In the genomic region with DNA sequence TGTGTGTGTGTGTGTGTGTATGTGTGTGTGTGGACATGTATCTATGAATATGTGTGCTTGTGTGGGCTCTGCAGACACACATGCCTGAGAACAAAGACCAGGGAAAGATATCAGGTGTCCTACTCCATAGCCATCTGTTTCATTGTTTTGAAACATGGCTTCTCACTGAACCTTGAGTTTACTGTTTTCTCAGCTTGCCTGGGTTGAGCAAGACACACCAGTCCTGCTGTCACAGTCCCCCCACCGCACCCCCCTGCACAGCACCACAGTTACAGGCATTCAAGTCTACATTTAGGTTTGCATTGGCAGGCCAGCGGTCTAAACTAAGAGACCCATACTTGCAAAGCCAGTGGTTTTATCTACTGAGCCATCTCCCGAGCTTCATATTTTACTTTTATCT, we compare ENCODE assay signal across 22 mouse cellular contexts.
DNase-seq lines count a peak whose midpoint lies in the region; ATAC-seq lines count a peak whose summit lies in the region.
"Had no signal": no experiment of that assay in that cellular context is flagged by ENCODE, and none has a peak within 500 bp of the region (broad histone marks: within the 10 kb centered on the region; RNA-seq: fewer than 3 reads in every experiment).

No protein-coding gene starts in this region.

- H3K4me3 ChIP-seq in hindbrain, embryonic 10.5 days: no peak overlapping the region
- no peak overlapping the region for H3K4me3 ChIP-seq in hindbrain, embryonic 13.5 days
- no peak overlapping the region for H3K4me3 ChIP-seq in embryonic facial prominence, embryonic 12.5 days
- H3K4me3 ChIP-seq: embryonic facial prominence, embryonic 13.5 days; heart, embryonic 15.5 days; intestine, embryonic 15.5 days had no signal

- 81% methylated on average over 3 of the region's 3 CpGs for WGBS in hindbrain, embryonic 10.5 days
- WGBS in hindbrain, embryonic 13.5 days: 88% methylated on average over 3 of the region's 3 CpGs
- 80% methylated on average over 3 of the region's 3 CpGs for WGBS in embryonic facial prominence, embryonic 12.5 days

- DNase-seq in hindbrain, embryonic 10.5 days (ENCODE audit: low spot score): peak; percentile 20
- DNase-seq in retina, postnatal 1 day: peak; percentile 30
- DNase-seq in retina, embryonic 14.5 days (ENCODE audit: low spot score): no peak
- DNase-seq in cerebellum, adult 11-12 months: no peak
- DNase-seq in thymus, postnatal 0 days (ENCODE audit: low spot score): no peak
- DNase-seq: adrenal gland, adult 2 months; cerebellum, adult 18-20 months; cerebellum, postnatal 25 days; heart, postnatal 4 days; kidney, postnatal 36 days; layer of hippocampus, postnatal 36 days; lung, postnatal 4 days; right cerebral cortex, postnatal 25 days; spleen, adult 18-20 months had no signal

- no peaks in the 10 kb centered on the region for H3K27me3 ChIP-seq in hindbrain, embryonic 10.5 days (ENCODE audit: insufficient read depth, poor library complexity, severe bottlenecking)
- no peaks in the 10 kb centered on the region for H3K27me3 ChIP-seq in hindbrain, embryonic 13.5 days
- H3K27me3 ChIP-seq in embryonic facial prominence, embryonic 12.5 days: no peaks in the 10 kb centered on the region
- H3K27me3 ChIP-seq: embryonic facial prominence, embryonic 13.5 days; heart, embryonic 15.5 days; intestine, embryonic 15.5 days; Patski had no signal

- no peaks in the 10 kb centered on the region for H3K4me1 ChIP-seq in hindbrain, embryonic 10.5 days (replicated peaks)
- no peaks in the 10 kb centered on the region for H3K4me1 ChIP-seq in hindbrain, embryonic 13.5 days (replicated peaks)
- H3K4me1 ChIP-seq in embryonic facial prominence, embryonic 12.5 days: no peaks in the 10 kb centered on the region
- H3K4me1 ChIP-seq: intestine, embryonic 15.5 days had no signal

- H3K4me2 ChIP-seq in hindbrain, embryonic 13.5 days: no peak overlapping the region
- no peak overlapping the region for H3K4me2 ChIP-seq in embryonic facial prominence, embryonic 12.5 days (replicated peaks)
- H3K4me2 ChIP-seq: embryonic facial prominence, embryonic 13.5 days; heart, embryonic 15.5 days; intestine, embryonic 15.5 days had no signal

- no peak overlapping the region for H3K9ac ChIP-seq in hindbrain, embryonic 13.5 days
- no peak overlapping the region for H3K9ac ChIP-seq in embryonic facial prominence, embryonic 12.5 days
- H3K9ac ChIP-seq: embryonic facial prominence, embryonic 13.5 days; heart, embryonic 15.5 days; intestine, embryonic 15.5 days had no signal

- H3K36me3 ChIP-seq in hindbrain, embryonic 10.5 days: no peaks in the 10 kb centered on the region
- no peaks in the 10 kb centered on the region for H3K36me3 ChIP-seq in hindbrain, embryonic 13.5 days
- H3K36me3 ChIP-seq in embryonic facial prominence, embryonic 12.5 days: no peaks in the 10 kb centered on the region
- H3K36me3 ChIP-seq: embryonic facial prominence, embryonic 13.5 days; heart, embryonic 15.5 days; intestine, embryonic 15.5 days had no signal

- H3K27ac ChIP-seq in hindbrain, embryonic 10.5 days: no peak overlapping the region
- H3K27ac ChIP-seq in hindbrain, embryonic 13.5 days: no peak overlapping the region
- H3K27ac ChIP-seq in embryonic facial prominence, embryonic 12.5 days: no peak overlapping the region
- H3K27ac ChIP-seq: embryonic facial prominence, embryonic 13.5 days; heart, embryonic 15.5 days; intestine, embryonic 15.5 days had no signal

- ATAC-seq in hindbrain, embryonic 13.5 days (ENCODE audit: low FRiP score): no peak
- peak; percentile 52; the same call in 1 of the 2 replicates for ATAC-seq in embryonic facial prominence, embryonic 12.5 days (ENCODE audit: insufficient number of reproducible peaks, insufficient read depth, low FRiP score, low TSS enrichment)
- ATAC-seq: hindbrain, embryonic 16.5 days; intestine, embryonic 15.5 days; midbrain, embryonic 16.5 days; Patski had no signal

- H3K9me3 ChIP-seq in hindbrain, embryonic 10.5 days: no peaks in the 10 kb centered on the region
- no peaks in the 10 kb centered on the region for H3K9me3 ChIP-seq in hindbrain, embryonic 13.5 days
- H3K9me3 ChIP-seq in embryonic facial prominence, embryonic 12.5 days: no peaks in the 10 kb centered on the region
- H3K9me3 ChIP-seq: embryonic facial prominence, embryonic 13.5 days; heart, embryonic 15.5 days; intestine, embryonic 15.5 days had no signal

Comparison
In these comparisons a context has a peak if more than half of its experiments do, and no peak if none do; other contexts are left out.
1. DNase-seq: peak in hindbrain, embryonic 10.5 days (single experiment) and retina, postnatal 1 day (single experiment); none in retina, embryonic 14.5 days (single experiment), cerebellum, adult 11-12 months (single experiment) and thymus, postnatal 0 days (single experiment).